Mouse (Mus musculus): Measurements from ENCODE around the gene Nedd9. TPM values are rescaled to one million over a fixed set of nuclear protein-coding genes. Genes with fewer than 3 reads are reported as not detected.

Nedd9 gene
- total and polyA plus RNA-seq, 3 experiments: 0.15 to 0.25 TPM; not detected in 1

GRCm38 (mm10) chr13:41490282-41490681 lies 3.1 kb upstream of the Nedd9 start:
- H3K9ac ChIP-seq (ENCODE audit: control insufficient read depth, low read depth, low read length, poor library complexity, severe bottlenecking): no peak overlapping the region
- no peak overlapping the region for H3K27ac ChIP-seq (ENCODE audit: control insufficient read depth, low read depth, low read length)
- no peaks in the 10 kb centered on the region for H3K9me3 ChIP-seq (replicated peaks; ENCODE audit: insufficient read depth, low read length)
- no peaks in the 10 kb centered on the region for H3K4me1 ChIP-seq (ENCODE audit: control insufficient read depth in 1 of 2, insufficient read depth in 2 of 2, low read length in 2 of 2)
- no peak for DNase-seq (ENCODE audit: low read depth, low spot score)
- no peaks in the 10 kb centered on the region for H3K79me2 ChIP-seq (ENCODE audit: control insufficient read depth, insufficient read depth, low read length, poor library complexity)
- no peaks in the 10 kb centered on the region; a peak in 1 of 4 replicates for H3K27me3 ChIP-seq (ENCODE audit: control insufficient read depth in 1 of 2, insufficient read depth in 2 of 2, low read length in 2 of 2)
- no peak overlapping the region for H3K4me3 ChIP-seq (ENCODE audit: control insufficient read depth in 1 of 2, insufficient read depth in 1 of 2, low read depth in 2 of 2, low read length in 2 of 2)
- no peak for TF ChIP-seq ZC3H11A (IDR thresholded peaks at IDR 0.05; ENCODE audit: low read depth, low read length)
- TF ChIP-seq NELFE (IDR thresholded peaks at IDR 0.05; ENCODE audit: low read depth, low read length): no peak
- no peak for TF ChIP-seq MAZ (IDR thresholded peaks at IDR 0.05; ENCODE audit: low read depth, low read length)
- no peak for TF ChIP-seq UBTF (IDR thresholded peaks at IDR 0.05; ENCODE audit: borderline replicate concordance, insufficient read depth, low read depth, low read length)
- no peak for TF ChIP-seq USF1 (IDR thresholded peaks at IDR 0.05; ENCODE audit: low read depth, low read length)
- TF ChIP-seq USF2 (IDR thresholded peaks at IDR 0.05; ENCODE audit: borderline replicate concordance in 1 of 2, insufficient read depth in 1 of 2, low read depth in 1 of 2, low read length in 2 of 2): no peak
- TF ChIP-seq MEF2A (IDR thresholded peaks at IDR 0.05; ENCODE audit: extremely low read depth, insufficient replicate concordance, low read depth, low read length, poor library complexity, severe bottlenecking): no peak
- no peak for TF ChIP-seq JUND (IDR thresholded peaks at IDR 0.05; ENCODE audit: low read depth, low read length)
- TF ChIP-seq BHLHE40 (IDR thresholded peaks at IDR 0.05; ENCODE audit: borderline replicate concordance, low read depth, low read length): no peak
- TF ChIP-seq TAL1 (IDR thresholded peaks at IDR 0.05; ENCODE audit: low read length): no peak
- no peak for TF ChIP-seq ELF1 (IDR thresholded peaks at IDR 0.05; ENCODE audit: low read depth, low read length)
- no peak for TF ChIP-seq SMC3 (IDR thresholded peaks at IDR 0.05; ENCODE audit: low read depth, low read length)
- TF ChIP-seq TCF12 (IDR thresholded peaks at IDR 0.05; ENCODE audit: low read depth, low read length): no peak
- TF ChIP-seq MYB (IDR thresholded peaks at IDR 0.05; ENCODE audit: low read depth, low read length): no peak
- no peak for TF ChIP-seq CTCF (IDR thresholded peaks at IDR 0.05 in 2 of 3, conservative IDR thresholded peaks at IDR 0.05 in 1 of 3; ENCODE audit: control insufficient read depth in 1 of 3, insufficient read depth in 1 of 3, low read depth in 2 of 3, low read length in 3 of 3, poor library complexity in 1 of 3, severe bottlenecking in 1 of 3)
- H3K36me3 ChIP-seq (ENCODE audit: control insufficient read depth in 1 of 2, insufficient read depth in 2 of 2, low read length in 2 of 2): no peaks in the 10 kb centered on the region

GRCm38 (mm10) chr13:41489705-41490275 lies 2.6 kb upstream of the Nedd9 start:
- no peak for DNase-seq (ENCODE audit: low read depth, low spot score)
- no peak overlapping the region for H3K4me3 ChIP-seq (ENCODE audit: control insufficient read depth in 1 of 2, insufficient read depth in 1 of 2, low read depth in 2 of 2, low read length in 2 of 2)
- no peaks in the 10 kb centered on the region for H3K36me3 ChIP-seq (ENCODE audit: control insufficient read depth in 1 of 2, insufficient read depth in 2 of 2, low read length in 2 of 2)
- no peak overlapping the region for H3K9ac ChIP-seq (ENCODE audit: control insufficient read depth, low read depth, low read length, poor library complexity, severe bottlenecking)
- H3K27ac ChIP-seq (ENCODE audit: control insufficient read depth, low read depth, low read length): no peak overlapping the region
- H3K4me1 ChIP-seq (ENCODE audit: control insufficient read depth in 1 of 2, insufficient read depth in 2 of 2, low read length in 2 of 2): no peaks in the 10 kb centered on the region
- H3K9me3 ChIP-seq (replicated peaks; ENCODE audit: insufficient read depth, low read length): no peaks in the 10 kb centered on the region
- no peaks in the 10 kb centered on the region; a peak in 1 of 4 replicates for H3K27me3 ChIP-seq (ENCODE audit: control insufficient read depth in 1 of 2, insufficient read depth in 2 of 2, low read length in 2 of 2)
- TF ChIP-seq CHD2 (IDR thresholded peaks at IDR 0.05; ENCODE audit: low read length) (no peak), GATA1 (IDR thresholded peaks at IDR 0.05; ENCODE audit: low read depth, low read length) (no peak), TCF12 (IDR thresholded peaks at IDR 0.05; ENCODE audit: low read depth, low read length) (no peak), GABPA (IDR thresholded peaks at IDR 0.05; ENCODE audit: low read depth, low read length) (no peak), ZNF384 (IDR thresholded peaks at IDR 0.05; ENCODE audit: low read depth, low read length) (no peak), MXI1 (IDR thresholded peaks at IDR 0.05; ENCODE audit: low read depth, low read length) (no peak), POLR2AphosphoS2 (IDR thresholded peaks at IDR 0.05; ENCODE audit: low read length) (no peak)
- H3K79me2 ChIP-seq (ENCODE audit: control insufficient read depth, insufficient read depth, low read length, poor library complexity): no peaks in the 10 kb centered on the region
